Mouse (Mus musculus): Measurements from ENCODE around the gene Hspg2. TPM values are rescaled to one million over a fixed set of nuclear protein-coding genes. Genes with fewer than 3 reads are reported as not detected.

The Hspg2 gene
- polyA plus RNA-seq, 1 experiment from 2014 or later: 19.0 TPM

Small RNA genes within 50 kb of the gene (microRNA-seq; reads per million reads assigned to microRNA genes)
- 3.1 reads per million, percentile 13 among the genes with 10 or more reads in this experiment for gene Mir7018

Other genes starting within 250 kb of the Hspg2 start
- gene Wnt4, start 191.3 kb upstream of the Hspg2 start, polyA plus RNA-seq (2016; fragmentation: Nextera tagmentation; extraction: Ambion mirVana): 3.9 and 6.3 TPM in 2 replicates
- gene Cdc42, start 111.0 kb upstream of the Hspg2 start, polyA plus RNA-seq (2016; fragmentation: Nextera tagmentation; extraction: Ambion mirVana): 651 and 669 TPM in 2 replicates
- not detected in 2 replicates for gene Cela3a, start 59.0 kb upstream of the Hspg2 start, polyA plus RNA-seq (2016; fragmentation: Nextera tagmentation; extraction: Ambion mirVana)
- gene Cela3b, start 38.2 kb upstream of the Hspg2 start, polyA plus RNA-seq (2016; fragmentation: Nextera tagmentation; extraction: Ambion mirVana): not detected in 2 replicates
- not detected in 2 replicates for gene 1700013G24Rik, start 15.5 kb upstream of the Hspg2 start, polyA plus RNA-seq (2016; fragmentation: Nextera tagmentation; extraction: Ambion mirVana)
- gene Ldlrad2, start 105.8 kb downstream of the Hspg2 start, polyA plus RNA-seq (2016; fragmentation: Nextera tagmentation; extraction: Ambion mirVana): not detected in 2 replicates
- gene Usp48, start 125.0 kb downstream of the Hspg2 start, polyA plus RNA-seq (2016; fragmentation: Nextera tagmentation; extraction: Ambion mirVana): 89.0 and 90.5 TPM in 2 replicates
- 15.1 and 16.3 TPM in 2 replicates for gene Rap1gap, start 196.0 kb downstream of the Hspg2 start, polyA plus RNA-seq (2016; fragmentation: Nextera tagmentation; extraction: Ambion mirVana)

Data from embryonic facial prominence, embryonic 12.5 days (tissue).